Mouse (Mus musculus) ES-E14 (cell line): ENCODE measurements around the gene Prmt8.

Experiments used
- HCFC1 ChIP-seq: IDR thresholded peaks from 2 replicates; pipeline ENCODE4 v1.6.1; 2012; ENCODE audit warnings: low read length, inconsistent platforms, borderline replicate concordance; ENCODE audit not compliant: insufficient read depth
- ZC3H11A ChIP-seq: IDR thresholded peaks from 2 replicates; pipeline ENCODE4 v1.6.1; 2012; ENCODE audit warnings: low read depth, mild to moderate bottlenecking, inconsistent platforms, low read length, borderline replicate concordance

- TF ChIP-seq HCFC1 (no peak), ZC3H11A (no peak)
These were observed 28.1 kb downstream of the Prmt8 start for GRCm38 (mm10) chr6:127741162-127741561.
